Mouse (Mus musculus): Measurements from ENCODE around the gene Hecw1. TPM values are rescaled to one million over a fixed set of nuclear protein-coding genes. Genes with fewer than 3 reads are reported as not detected.

Gene Hecw1
- polyA plus RNA-seq (2017; shearing (Covaris generic)), result under 1 TPM in 1 of 2 experiments, not detected in 1; 0.26 TPM

- no peak for ATAC-seq
Measured at GRCm38 (mm10) chr13:14522906-14523269, at the start of gene Hecw1. Hecw1 (minus strand) TSS chr13:14523228.

- ATAC-seq, result no peak
Measured at GRCm38 (mm10) chr13:14561336-14561735, 38.3 kb upstream of the Hecw1 start.

- ATAC-seq, result no peak
Measured at GRCm38 (mm10) chr13:14552628-14553027, 29.6 kb upstream of the Hecw1 start.

GRCm38 (mm10) chr13:14542860-14543259 lies 19.8 kb upstream of the Hecw1 start:
- no peak for ATAC-seq

GRCm38 (mm10) chr13:14522128-14522905 lies 711 bp downstream of the Hecw1 start:
- ATAC-seq, result no peak

GRCm38 (mm10) chr13:14521746-14522127 lies 1.3 kb downstream of the Hecw1 start:
- no peak for ATAC-seq

GRCm38 (mm10) chr13:14519605-14520004 lies 3.4 kb downstream of the Hecw1 start:
- ATAC-seq, result no peak

GRCm38 (mm10) chr13:14517478-14517877 lies 5.5 kb downstream of the Hecw1 start:
- no peak for ATAC-seq

- no peak for ATAC-seq
Measured at GRCm38 (mm10) chr13:14515106-14515505, 7.9 kb downstream of the Hecw1 start.

GRCm38 (mm10) chr13:14513934-14514333 lies 9.1 kb downstream of the Hecw1 start:
- ATAC-seq, result no peak

- ATAC-seq, result no peak
Measured at GRCm38 (mm10) chr13:14506765-14507164, 16.3 kb downstream of the Hecw1 start.

- no peak for ATAC-seq
Measured at GRCm38 (mm10) chr13:14500251-14500650, 22.8 kb downstream of the Hecw1 start.

GRCm38 (mm10) chr13:14498780-14499179 lies 24.2 kb downstream of the Hecw1 start:
- ATAC-seq, result no peak

- ATAC-seq, result no peak
Measured at GRCm38 (mm10) chr13:14496954-14497353, 26.1 kb downstream of the Hecw1 start.

- ATAC-seq, result no peak
Measured at GRCm38 (mm10) chr13:14487812-14488211, 35.2 kb downstream of the Hecw1 start.

- no peak for ATAC-seq
Measured at GRCm38 (mm10) chr13:14471121-14471520, 51.9 kb downstream of the Hecw1 start.

GRCm38 (mm10) chr13:14467517-14467916 lies 55.5 kb downstream of the Hecw1 start:
- ATAC-seq, result no peak

GRCm38 (mm10) chr13:14461036-14461435 lies 62.0 kb downstream of the Hecw1 start:
- ATAC-seq, result no peak

GRCm38 (mm10) chr13:14457043-14457442 lies 66.0 kb downstream of the Hecw1 start:
- no peak for ATAC-seq

GRCm38 (mm10) chr13:14439540-14439939 lies 83.5 kb downstream of the Hecw1 start:
- no peak for ATAC-seq

- no peak for ATAC-seq
Measured at GRCm38 (mm10) chr13:14428845-14429553, 94.0 kb downstream of the Hecw1 start.

- no peak for ATAC-seq
Measured at GRCm38 (mm10) chr13:14424836-14425235, 98.2 kb downstream of the Hecw1 start.

GRCm38 (mm10) chr13:14413405-14413804 lies 109.6 kb downstream of the Hecw1 start:
- ATAC-seq, result no peak

GRCm38 (mm10) chr13:14374470-14374869 lies 148.6 kb downstream of the Hecw1 start:
- no peak for ATAC-seq

Data from activated CD4-positive, CD25-positive, alpha-beta regulatory T cell, adult 4 months (primary cell).